Mouse (Mus musculus): ENCODE data around the gene Csf3.

DNA sequence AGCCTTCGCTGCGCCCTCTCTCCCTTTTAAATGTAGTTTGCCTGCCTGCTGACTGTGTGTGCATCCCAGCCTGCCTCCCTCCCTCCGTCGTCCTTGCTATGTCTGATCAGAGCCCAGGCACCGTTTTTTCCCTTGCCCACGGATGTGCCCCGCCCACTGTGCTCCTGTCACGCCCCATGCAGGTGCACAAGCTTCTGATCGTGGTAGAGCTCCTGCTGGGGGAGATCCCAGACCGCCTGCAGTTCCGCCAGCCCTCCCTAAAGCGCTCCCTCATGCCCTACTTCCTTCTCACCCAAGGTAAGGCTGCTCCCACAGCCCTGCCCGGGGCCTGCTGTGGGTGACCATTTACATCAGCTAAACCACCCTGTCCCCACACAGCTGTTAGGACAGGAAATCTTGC is 7.9 kb upstream of the Csf3 start:
- TF ChIP-seq POLR2A (IDR thresholded peaks at IDR 0.05; ENCODE audit: borderline replicate concordance, low read depth, low read length), result no peak
- no peak for TF ChIP-seq CTCF (IDR thresholded peaks at IDR 0.05; ENCODE audit: low read depth, low read length)
